Mouse (Mus musculus): ENCODE results near the gene Arntl.

DNA sequence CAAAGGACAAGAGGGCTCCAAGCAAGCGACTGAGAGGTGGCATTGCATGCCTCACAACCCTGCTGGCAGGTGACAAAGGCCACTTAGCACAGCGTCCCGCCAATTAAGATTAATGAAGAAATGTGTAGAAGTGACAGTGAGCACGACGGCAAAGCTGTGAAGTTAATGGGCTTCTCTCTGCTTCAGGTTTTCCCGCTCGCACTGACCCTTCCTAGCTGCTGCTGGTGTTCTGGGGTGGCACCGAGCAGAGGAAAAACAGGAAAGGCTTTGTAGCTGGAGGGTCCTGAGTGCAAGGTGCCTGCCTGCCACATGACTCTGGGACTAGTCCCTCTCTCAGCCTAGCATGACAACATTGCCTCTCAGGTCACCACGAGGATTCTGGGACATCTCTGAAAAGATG is 18.7 kb upstream of the Arntl start:
- TF ChIP-seq POLR2A (IDR thresholded peaks at IDR 0.05; ENCODE audit: borderline replicate concordance, low read depth, low read length) (no peak), CTCF (IDR thresholded peaks at IDR 0.05; ENCODE audit: low read depth, low read length) (no peak)
